Mouse (Mus musculus) liver, embryonic 16.5 days (tissue): ENCODE measurements around the gene Lipe. TPM values are rescaled to one million over a fixed set of nuclear protein-coding genes. Genes with fewer than 3 reads are reported as not detected.

Experiments
- ATAC-seq: fragments of 200-750 bp; cut with Nextera tagmentation; 2 replicates; pipeline ENCODE4 v1.8.0; 2017; ENCODE audit warnings: low read depth, mild to moderate bottlenecking, moderate number of reproducible peaks, moderate library complexity
- H3K27ac ChIP-seq: fragments of 300-500 bp; sonication (generic); 2 replicates; pipeline ENCODE4 v1.5.1; 2014; ENCODE audit warnings: mild to moderate bottlenecking, low read length
- H3K27me3 ChIP-seq: fragments of 300-500 bp; sonication (generic); 2 replicates; pipeline ENCODE4 v1.6.1; 2014; ENCODE audit warnings: low read depth, low read length, mixed read lengths; ENCODE audit not compliant: control insufficient read depth, insufficient read depth
- H3K36me3 ChIP-seq: fragments of 300-500 bp; sonication (generic); 2 replicates; pipeline ENCODE4 v1.6.1; 2014; ENCODE audit warnings: mild to moderate bottlenecking; ENCODE audit not compliant: control insufficient read depth, insufficient read depth
- H3K4me1 ChIP-seq: fragments of 300-500 bp; sonication (generic); 2 replicates; pipeline ENCODE4 v1.6.1; 2014; ENCODE audit warnings: low read depth, low read length, mixed read lengths; ENCODE audit not compliant: control insufficient read depth
- H3K4me2 ChIP-seq: fragments of 300-500 bp; sonication (generic); 2 replicates; pipeline ENCODE4 v1.6.1; 2014; ENCODE audit warnings: low read depth, low read length, mixed read lengths
- H3K4me3 ChIP-seq: fragments of 300-500 bp; sonication (generic); 2 replicates; pipeline ENCODE4 v1.5.1; 2014; ENCODE audit warnings: low read depth, mild to moderate bottlenecking, low read length
- H3K9ac ChIP-seq: fragments of 300-500 bp; sonication (generic); 2 replicates; pipeline ENCODE4 v1.6.1; 2014; ENCODE audit warnings: low read depth, low read length
- H3K9me3 ChIP-seq: fragments of 300-500 bp; sonication (generic); replicated peaks from 2 replicates; pipeline ENCODE4 v1.6.1; 2016; ENCODE audit warnings: low read length; ENCODE audit not compliant: control insufficient read depth
- WGBS: fragments of 180-500 bp; shearing (Covaris S2); extraction: QIAGEN DNeasy Blood & Tissue Kit; methylation state at CpG from one replicate; pipeline ENCODE4 v1.1.7; 2014; ENCODE audit not compliant: insufficient replicate concordance; 5-methylcytosine and 5-hydroxymethylcytosine counted together
- polyA plus RNA-seq: library from polyadenylated mRNA; unstranded; fragments of >200 nt; fragmentation: Nextera tagmentation; extraction: Ambion mirVana; gene quantifications from 2 replicates; pipeline ENCODE4 v1.2.1, GENCODE M21; 2015

Lipe gene
- polyA plus RNA-seq, 1 experiment from 2014 or later = 3.8 TPM

DNA sequence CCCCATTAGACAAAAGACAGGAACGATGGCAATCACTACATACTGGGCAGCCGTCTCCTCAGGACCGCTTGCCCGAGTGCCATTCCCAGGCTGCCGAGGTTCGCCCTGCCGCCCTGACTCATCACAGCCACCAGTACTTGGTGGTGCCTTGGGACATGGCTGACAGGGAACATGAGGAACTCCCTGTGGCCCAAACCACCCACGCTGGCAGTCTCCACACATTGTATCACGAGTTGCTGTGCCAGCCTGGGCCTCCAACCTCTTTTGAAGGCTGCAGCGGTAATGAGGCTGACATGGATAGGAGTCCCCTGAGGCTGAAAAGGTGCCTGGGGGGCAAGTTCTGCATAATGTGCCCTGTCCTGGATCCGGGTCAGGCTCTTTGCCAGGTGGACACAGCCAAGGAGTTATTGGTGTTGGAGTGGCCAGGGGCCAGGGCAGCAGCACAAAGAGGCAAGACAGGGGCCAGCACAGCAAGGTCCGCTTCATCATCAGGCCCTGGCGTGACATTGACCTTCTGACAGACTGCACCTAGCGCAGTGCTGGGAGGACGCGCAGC lies 23.9 kb upstream of the Lipe start:
- no peaks in the 10 kb centered on the region for H3K9me3 ChIP-seq
- H3K27me3 ChIP-seq = no peaks in the 10 kb centered on the region
- no peak for ATAC-seq
- no peaks in the 10 kb centered on the region for H3K36me3 ChIP-seq
- no peaks in the 10 kb centered on the region for H3K4me1 ChIP-seq
- 70% methylated on average over 16 of the region's 16 CpGs for WGBS
- no peak overlapping the region for H3K4me2 ChIP-seq
- no peak overlapping the region for H3K4me3 ChIP-seq
- no peak overlapping the region for H3K9ac ChIP-seq
- H3K27ac ChIP-seq = no peak overlapping the region

DNA sequence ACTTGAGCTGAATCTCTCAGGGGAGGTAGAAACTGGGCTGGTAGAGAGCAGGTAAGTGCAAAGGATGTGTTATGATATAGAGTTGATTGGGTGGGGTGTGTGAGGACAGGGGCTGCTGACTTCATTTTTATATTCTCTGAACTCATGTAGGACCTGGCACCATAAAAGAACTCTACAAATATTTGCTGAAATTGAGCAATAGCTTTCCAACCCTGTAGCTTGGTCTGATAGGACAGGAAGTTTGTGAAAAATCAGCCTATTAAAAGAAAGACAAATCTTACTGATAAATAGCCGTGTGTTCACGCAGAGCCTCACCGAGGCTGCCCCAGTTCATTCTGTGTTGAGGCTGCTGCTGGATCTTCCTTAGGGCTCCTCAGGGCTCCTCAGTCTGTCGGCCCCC lies 21.4 kb upstream of the Lipe start:
- H3K36me3 ChIP-seq = no peaks in the 10 kb centered on the region
- H3K9ac ChIP-seq = no peak overlapping the region
- H3K4me2 ChIP-seq = no peak overlapping the region
- H3K27me3 ChIP-seq = no peaks in the 10 kb centered on the region
- H3K27ac ChIP-seq = no peak overlapping the region
- no peak overlapping the region for H3K4me3 ChIP-seq
- no peaks in the 10 kb centered on the region for H3K9me3 ChIP-seq
- no peak; the same call in 1 of the 2 replicates for ATAC-seq
- no peaks in the 10 kb centered on the region for H3K4me1 ChIP-seq
- 56% methylated on average over 4 of the region's 4 CpGs for WGBS

DNA sequence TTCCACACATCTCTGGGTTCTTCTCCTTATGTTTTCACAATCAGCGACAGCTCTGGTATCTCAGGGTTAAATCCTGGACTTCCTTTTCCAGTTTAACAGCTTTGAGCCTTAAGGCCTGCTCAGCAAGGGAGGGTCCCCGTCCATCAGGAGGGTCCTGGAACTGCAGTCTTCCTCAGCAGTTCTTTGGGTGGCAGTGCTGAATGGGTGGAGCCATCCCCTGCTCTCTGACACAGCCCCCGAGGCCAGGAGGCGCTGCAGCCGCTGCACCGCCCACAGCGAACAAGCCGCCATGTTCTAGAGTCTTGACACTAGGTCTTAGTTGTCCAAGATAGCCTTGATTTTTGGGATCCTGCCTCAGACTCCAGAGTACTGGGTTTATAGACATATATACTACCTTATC lies 21.0 kb upstream of the Lipe start:
- Histone ChIP-seq H3K27me3 (no peaks in the 10 kb centered on the region), H3K27ac (no peak overlapping the region), H3K9me3 (no peaks in the 10 kb centered on the region), H3K4me1 (no peaks in the 10 kb centered on the region), H3K36me3 (no peaks in the 10 kb centered on the region), H3K4me2 (no peak overlapping the region), H3K4me3 (no peak overlapping the region), H3K9ac (no peak overlapping the region)
- WGBS = 76% methylated on average over 8 of the region's 8 CpGs
- no peak for ATAC-seq

DNA sequence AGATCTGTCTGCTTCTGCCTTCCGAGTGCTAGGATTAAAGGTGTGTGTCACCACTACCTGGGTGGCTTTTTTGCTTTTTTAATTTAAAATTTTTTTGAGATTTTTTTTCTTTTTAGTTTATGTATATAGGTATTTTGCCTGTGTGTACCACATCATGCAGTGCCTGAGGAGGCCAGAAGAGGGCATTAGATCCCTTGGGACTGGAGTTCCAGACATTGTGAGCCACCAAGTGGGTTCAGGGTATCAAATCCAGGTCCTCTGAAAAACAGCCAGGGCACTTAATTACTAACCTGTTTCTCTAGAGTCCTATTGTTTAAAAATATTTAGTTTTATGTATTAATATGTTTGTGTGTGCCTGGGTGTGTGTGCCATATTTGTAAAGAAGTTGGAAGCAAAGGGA lies 19.1 kb upstream of the Lipe start:
- Histone ChIP-seq H3K27me3 (no peaks in the 10 kb centered on the region), H3K4me1 (no peaks in the 10 kb centered on the region), H3K9me3 (no peaks in the 10 kb centered on the region), H3K36me3 (no peaks in the 10 kb centered on the region), H3K9ac (no peak overlapping the region), H3K4me3 (no peak overlapping the region), H3K4me2 (no peak overlapping the region), H3K27ac (no peak overlapping the region)
- ATAC-seq = no peak
- WGBS = 34% methylated on average over 1 of the region's 1 CpGs

DNA sequence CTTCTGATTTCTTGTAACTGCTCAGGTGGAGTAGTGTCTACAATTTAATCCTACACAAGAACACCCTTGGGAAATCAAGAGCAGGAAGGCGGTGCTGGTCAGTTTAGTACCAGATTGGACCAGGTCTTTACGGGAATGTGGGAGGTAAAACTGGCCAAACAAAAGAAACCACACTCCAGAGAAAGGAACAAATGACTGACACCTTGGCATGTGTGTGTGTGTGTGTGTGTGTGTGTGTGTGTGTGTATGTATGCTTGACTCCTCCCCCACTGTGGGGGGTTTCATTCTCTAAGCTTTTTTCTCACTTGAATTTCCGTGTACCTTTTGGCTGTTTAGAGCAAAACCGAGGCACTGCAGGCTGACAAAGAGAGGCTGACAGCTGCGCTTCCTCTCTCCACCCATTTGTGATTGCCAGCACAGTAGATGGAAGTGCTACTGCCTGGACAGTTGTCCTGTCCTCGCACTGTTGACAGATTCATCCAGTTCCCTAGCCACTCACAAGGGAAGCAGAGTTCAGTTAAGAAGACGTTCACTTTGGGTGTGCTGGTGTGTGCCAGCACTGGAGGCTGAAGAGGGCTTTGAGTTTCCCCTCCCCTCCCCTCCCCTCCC lies 14.4 kb upstream of the Lipe start, which contains the start of gene Cxcl17:
Cxcl17 (minus strand) TSS at position 54 of the 609 bp plus-strand sequence.
- 31% methylated on average over 7 of the region's 7 CpGs for WGBS
- no peak within 1 kb of the TSS for H3K9ac ChIP-seq
- H3K9me3 ChIP-seq = no peaks in the 10 kb centered on the region
- no peaks in the 10 kb centered on the region for H3K27me3 ChIP-seq
- no peak within 1 kb of the TSS for H3K4me3 ChIP-seq
- no peak for ATAC-seq
- H3K36me3 ChIP-seq = no peaks in the 10 kb centered on the region
- no peak within 1 kb of the TSS for H3K27ac ChIP-seq
- no peaks in the 10 kb centered on the region for H3K4me1 ChIP-seq
- H3K4me2 ChIP-seq = no peak within 1 kb of the TSS

DNA sequence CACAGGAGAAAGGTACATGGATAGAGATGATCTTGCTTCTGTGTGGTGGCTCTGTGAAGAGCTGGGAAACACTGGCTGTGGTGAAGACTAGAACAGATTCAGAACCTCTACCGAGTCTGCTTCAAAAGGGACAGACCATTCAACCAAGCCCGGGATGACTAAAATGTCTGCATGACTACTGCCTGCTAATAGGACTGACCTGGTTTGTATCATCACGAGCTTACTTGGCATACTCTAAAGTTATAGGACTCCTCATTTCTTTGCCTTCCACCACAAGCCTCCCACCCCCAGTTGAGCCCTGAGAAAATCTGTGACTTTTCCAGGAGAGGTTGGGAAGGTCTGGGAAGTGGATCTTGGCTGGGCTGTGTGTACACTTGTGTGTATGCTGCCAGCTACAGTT lies 13.4 kb upstream of the Lipe start:
- no peak overlapping the region for H3K27ac ChIP-seq
- no peaks in the 10 kb centered on the region for H3K27me3 ChIP-seq
- no peaks in the 10 kb centered on the region for H3K4me1 ChIP-seq

DNA sequence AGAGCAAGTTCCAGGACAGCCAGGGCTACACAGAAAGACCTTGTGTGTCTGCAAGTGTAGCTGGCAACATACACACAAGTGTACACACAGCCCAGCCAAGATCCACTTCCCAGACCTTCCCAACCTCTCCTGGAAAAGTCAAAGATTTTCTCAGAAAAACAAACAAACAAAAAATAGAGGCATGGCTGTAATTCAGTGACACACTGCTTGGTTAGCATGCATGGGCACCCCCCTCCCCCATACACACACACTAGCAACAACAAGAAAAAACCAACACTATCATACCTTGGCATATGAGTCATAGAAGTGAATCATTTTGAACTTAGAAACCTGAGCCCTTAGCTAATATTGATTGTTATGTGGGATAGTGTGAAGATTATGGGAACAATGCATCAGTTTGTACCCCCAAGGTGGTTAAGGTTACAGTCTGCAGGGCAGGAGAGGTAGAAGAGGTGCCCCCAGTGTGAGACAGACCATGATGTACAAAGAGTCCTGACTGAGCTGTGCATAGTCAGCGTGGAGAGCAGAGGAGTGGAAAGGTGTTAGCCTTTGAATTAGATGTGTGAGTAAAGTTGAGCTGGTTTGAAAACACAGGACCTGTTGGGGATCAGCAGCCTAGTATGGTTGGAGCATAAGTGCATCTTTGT lies 12.6 kb upstream of the Lipe start:
- no peak overlapping the region for H3K4me2 ChIP-seq
- no peak for ATAC-seq
- H3K36me3 ChIP-seq = no peaks in the 10 kb centered on the region
- H3K4me1 ChIP-seq = no peaks in the 10 kb centered on the region
- H3K9me3 ChIP-seq = no peaks in the 10 kb centered on the region
- no peak overlapping the region for H3K4me3 ChIP-seq
- H3K27me3 ChIP-seq = no peaks in the 10 kb centered on the region
- no peak overlapping the region for H3K27ac ChIP-seq
- no peak overlapping the region for H3K9ac ChIP-seq
- WGBS = 55% methylated on average over 1 of the region's 1 CpGs

More for the DNA sequence above, 13.4 kb upstream of the Lipe start:
- 60% methylated on average over 3 of the region's 3 CpGs for WGBS
- Histone ChIP-seq H3K9ac (no peak overlapping the region), H3K4me2 (no peak overlapping the region), H3K9me3 (no peaks in the 10 kb centered on the region), H3K36me3 (no peaks in the 10 kb centered on the region), H3K4me3 (no peak overlapping the region)
- ATAC-seq = no peak

DNA sequence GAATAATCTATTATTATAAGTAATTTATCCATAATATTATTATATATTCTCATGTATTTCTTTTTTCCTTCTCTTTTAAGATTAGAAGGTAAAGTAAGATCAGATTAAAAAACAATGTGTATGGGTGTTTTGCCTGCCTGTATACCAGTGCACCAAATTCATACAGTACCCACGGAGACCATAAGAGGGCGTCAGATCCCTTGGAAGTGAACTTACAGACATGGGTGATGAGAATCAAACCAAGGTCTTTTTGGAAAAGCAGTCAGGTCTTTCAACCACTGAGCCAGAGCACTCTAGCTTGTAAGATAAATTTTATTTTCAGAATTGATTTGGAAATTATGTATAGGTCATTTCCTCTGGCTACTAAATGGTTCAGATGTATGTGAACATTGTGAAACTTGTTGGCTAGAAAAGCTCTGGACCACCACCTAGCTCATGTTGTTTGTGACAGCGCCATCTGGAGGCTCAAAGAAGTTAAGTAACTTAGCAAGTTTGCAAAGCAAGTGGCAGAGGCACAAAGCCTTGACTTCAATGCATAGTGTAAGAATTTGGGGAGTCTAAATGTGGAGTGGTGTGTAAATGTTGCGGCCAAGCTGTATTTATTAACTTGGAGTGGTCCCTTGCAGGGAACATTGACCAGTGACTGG lies 10.7 kb upstream of the Lipe start:
- no peak overlapping the region for H3K27ac ChIP-seq
- no peak overlapping the region for H3K4me2 ChIP-seq
- H3K9ac ChIP-seq = no peak overlapping the region
- H3K4me3 ChIP-seq = no peak overlapping the region
- H3K9me3 ChIP-seq = no peaks in the 10 kb centered on the region
- H3K4me1 ChIP-seq = no peaks in the 10 kb centered on the region
- no peaks in the 10 kb centered on the region for H3K27me3 ChIP-seq
- no peak for ATAC-seq
- WGBS = 43% methylated on average over 4 of the region's 4 CpGs
- no peaks in the 10 kb centered on the region for H3K36me3 ChIP-seq

DNA sequence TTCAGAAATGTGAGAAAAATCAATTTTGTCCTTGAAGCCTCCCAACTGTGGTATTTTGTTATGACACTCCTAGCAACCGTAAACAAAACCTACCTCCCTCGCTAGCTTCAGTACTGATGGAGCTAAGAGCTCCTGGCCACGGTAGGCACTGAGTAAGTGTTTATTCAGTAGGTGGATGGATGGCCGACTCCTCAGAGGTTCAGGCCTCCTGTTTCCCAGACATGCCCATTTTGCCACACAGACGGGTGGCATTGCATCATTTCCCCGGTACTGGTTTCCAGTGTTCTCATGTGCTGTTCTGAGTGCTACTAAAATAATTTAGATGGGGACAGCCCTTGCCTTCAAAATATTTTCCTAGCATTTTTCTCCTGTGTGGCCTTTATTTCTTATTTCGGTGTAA lies 8.0 kb upstream of the Lipe start:
- Histone ChIP-seq H3K9ac (no peak overlapping the region), H3K4me2 (no peak overlapping the region), H3K4me3 (no peak overlapping the region), H3K4me1 (peaks cover 5% of the 10 kb centered on the region), H3K9me3 (no peaks in the 10 kb centered on the region), H3K27ac (no peak overlapping the region), H3K36me3 (no peaks in the 10 kb centered on the region), H3K27me3 (no peaks in the 10 kb centered on the region)
- ATAC-seq = no peak
- WGBS = 59% methylated on average over 7 of the region's 7 CpGs
